Mouse (Mus musculus) E14TG2a.4 (cell line): Measurements from ENCODE around the gene Crim1.

Source experiments
- CTCF ChIP-seq: conservative IDR thresholded peaks from 2 replicates; pipeline ENCODE4 v1.5.1; 2014; ENCODE audit warnings: low read length
- NANOG ChIP-seq: IDR thresholded peaks from 2 replicates; pipeline ENCODE4 v1.6.1; 2014; ENCODE audit warnings: borderline replicate concordance, low read length, mixed read lengths
- POU5F1 ChIP-seq: IDR thresholded peaks from 2 replicates; pipeline ENCODE4 v1.6.1; 2014; ENCODE audit warnings: low read length, borderline replicate concordance

DNA sequence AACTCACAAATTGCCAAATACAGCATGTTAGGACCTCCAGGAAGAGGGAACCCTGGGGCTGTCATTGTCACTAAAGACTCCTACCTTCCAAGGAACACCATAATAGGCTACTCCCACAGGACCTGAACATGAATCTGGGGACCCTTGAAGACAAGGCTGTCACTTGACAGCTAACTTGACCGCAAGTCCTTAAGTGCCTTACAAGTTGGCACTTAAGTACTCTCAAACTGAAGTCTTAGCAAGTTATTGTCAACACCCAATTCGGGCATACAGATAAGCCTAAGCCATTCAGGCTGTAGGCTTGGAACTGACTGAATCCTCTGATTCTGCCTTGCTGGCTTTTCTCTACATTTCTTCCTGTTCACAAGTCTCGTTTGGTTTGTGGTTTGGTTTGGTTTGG, 118.8 kb downstream of the Crim1 start:
- TF ChIP-seq CTCF (no peak), POU5F1 (no peak), NANOG (no peak)
